Mouse (Mus musculus) kidney, postnatal 0 days (tissue): Measurements from ENCODE around the gene Kcnab2. TPM values are rescaled to one million over a fixed set of nuclear protein-coding genes. Genes with fewer than 3 reads are reported as not detected.

Experiments
- ATAC-seq: fragments of 200-750 bp; cut with Nextera tagmentation; replicated peaks from 2 replicates; pipeline ENCODE4 v1.8.0; 2017; ENCODE audit warnings: low read depth, moderate number of reproducible peaks, moderate TSS enrichment, moderate library complexity; ENCODE audit not compliant: low FRiP score
- DNase-seq: peaks from one replicate; pipeline ENCODE4 v3.0.0-alpha.2; 2016; ENCODE audit warnings: low spot score
- H3K27ac ChIP-seq: fragments of 300-500 bp; sonication (generic); 2 replicates; pipeline ENCODE4 v1.5.1; 2014; ENCODE audit warnings: mild to moderate bottlenecking
- H3K27me3 ChIP-seq: fragments of 300-500 bp; sonication (generic); 2 replicates; pipeline ENCODE4 v1.6.1; 2014; ENCODE audit warnings: low read length, mixed read lengths; ENCODE audit not compliant: insufficient read depth
- H3K36me3 ChIP-seq: fragments of 300-500 bp; sonication (generic); 2 replicates; pipeline ENCODE4 v1.6.1; 2014; ENCODE audit warnings: low read length, mixed read lengths; ENCODE audit not compliant: insufficient read depth
- H3K4me1 ChIP-seq: fragments of 300-500 bp; sonication (generic); replicated peaks from 2 replicates; pipeline ENCODE4 v1.6.1; 2014; ENCODE audit warnings: antibody characterized with exemption, low read length, mixed read lengths; ENCODE audit not compliant: insufficient read depth
- H3K4me2 ChIP-seq: fragments of 300-500 bp; sonication (generic); 2 replicates; pipeline ENCODE4 v1.6.1; 2014; ENCODE audit warnings: mild to moderate bottlenecking, low read length, moderate library complexity, mixed read lengths
- H3K4me3 ChIP-seq: fragments of 300-500 bp; sonication (generic); replicated peaks from 2 replicates; pipeline ENCODE4 v1.5.1; 2014; ENCODE audit warnings: low read depth, low read length
- H3K9ac ChIP-seq: fragments of 300-500 bp; sonication (generic); 2 replicates; pipeline ENCODE4 v1.6.1; 2014; ENCODE audit warnings: low read depth, low read length
- H3K9me3 ChIP-seq: fragments of 300-500 bp; sonication (generic); replicated peaks from 2 replicates; pipeline ENCODE4 v1.6.1; 2016; ENCODE audit warnings: low read length, inconsistent platforms, mixed read lengths
- CTCF ChIP-seq: IDR thresholded peaks from 2 replicates; pipeline ENCODE4 v1.5.1; 2016; ENCODE audit warnings: antibody characterized with exemption, low read depth, mild to moderate bottlenecking, moderate library complexity
- WGBS: fragments of 180-500 bp; shearing (Covaris S2); extraction: QIAGEN DNeasy Blood & Tissue Kit; methylation state at CpG from one replicate; pipeline ENCODE4 v1.1.7; 2014; 5-methylcytosine and 5-hydroxymethylcytosine counted together
- polyA plus RNA-seq: library from polyadenylated mRNA; unstranded; fragments of >200 nt; fragmentation: Nextera tagmentation; extraction: Ambion mirVana; gene quantifications from 2 replicates; pipeline ENCODE4 v1.2.1, GENCODE M21; 2015

The Kcnab2 gene
- polyA plus RNA-seq, 1 experiment from 2014 or later, result 3.1 TPM

GRCm38 (mm10) chr4:152447731-152448665, 29.7 kb downstream of the Kcnab2 start:
- 80% methylated on average over 22 of the region's 22 CpGs for WGBS
- ATAC-seq, result no peak

GRCm38 (mm10) chr4:152446178-152446577, 31.5 kb downstream of the Kcnab2 start:
- ATAC-seq (no peak), DNase-seq (no peak)
- Histone ChIP-seq H3K4me2 (no peak overlapping the region), H3K9me3 (no peaks in the 10 kb centered on the region), H3K4me3 (no peak overlapping the region), H3K4me1 (no peaks in the 10 kb centered on the region), H3K36me3 (no peaks in the 10 kb centered on the region), H3K9ac (no peak overlapping the region), H3K27me3 (no peaks in the 10 kb centered on the region), H3K27ac (no peak overlapping the region)
- WGBS, result 85% methylated on average over 10 of the region's 10 CpGs
- no peak for TF ChIP-seq CTCF

More at GRCm38 (mm10) chr4:152447731-152448665, 29.7 kb downstream of the Kcnab2 start:
- Histone ChIP-seq H3K9ac (no peak overlapping the region), H3K36me3 (no peaks in the 10 kb centered on the region), H3K4me2 (no peak overlapping the region), H3K27ac (no peak overlapping the region), H3K4me1 (no peaks in the 10 kb centered on the region), H3K4me3 (no peak overlapping the region), H3K27me3 (no peaks in the 10 kb centered on the region), H3K9me3 (no peaks in the 10 kb centered on the region)
- DNase-seq, result no peak
- TF ChIP-seq CTCF, result no peak

- no peak for DNase-seq
- Histone ChIP-seq H3K36me3 (no peaks in the 10 kb centered on the region), H3K9ac (no peak overlapping the region), H3K27me3 (no peaks in the 10 kb centered on the region; the same call in 1 of the 2 replicates), H3K4me3 (no peak overlapping the region), H3K4me2 (no peak overlapping the region), H3K4me1 (no peaks in the 10 kb centered on the region), H3K27ac (no peak overlapping the region), H3K9me3 (no peaks in the 10 kb centered on the region)
- TF ChIP-seq CTCF, result no peak
- ATAC-seq, result no peak
- 41% methylated on average over 9 of the region's 9 CpGs for WGBS
Observed at GRCm38 (mm10) chr4:152441536-152441935, 36.1 kb downstream of the Kcnab2 start.

- Histone ChIP-seq H3K4me3 (no peak overlapping the region), H3K9me3 (no peaks in the 10 kb centered on the region), H3K4me2 (no peak overlapping the region), H3K9ac (no peak overlapping the region), H3K36me3 (no peaks in the 10 kb centered on the region), H3K27me3 (no peaks in the 10 kb centered on the region; the same call in 1 of the 2 replicates), H3K27ac (no peak overlapping the region), H3K4me1 (no peaks in the 10 kb centered on the region)
- WGBS, result 67% methylated on average over 9 of the region's 9 CpGs
- ATAC-seq (no peak), DNase-seq (no peak)
- TF ChIP-seq CTCF, result peak; percentile 36; the same call in 1 of the 2 replicates
Observed at GRCm38 (mm10) chr4:152440882-152441281, 36.8 kb downstream of the Kcnab2 start.

GRCm38 (mm10) chr4:152435255-152435654, 42.4 kb downstream of the Kcnab2 start:
- Histone ChIP-seq H3K4me3 (no peak overlapping the region), H3K4me2 (peak overlapping the region; percentile 41), H3K36me3 (no peaks in the 10 kb centered on the region), H3K27me3 (no peaks in the 10 kb centered on the region; the same call in 1 of the 2 replicates), H3K9me3 (no peaks in the 10 kb centered on the region), H3K27ac (no peak overlapping the region), H3K4me1 (no peaks in the 10 kb centered on the region), H3K9ac (no peak overlapping the region)
- TF ChIP-seq CTCF, result peak; percentile 80
- WGBS, result 12% methylated on average over 10 of the region's 10 CpGs
- DNase-seq (peak; percentile 80), ATAC-seq (no peak)

GRCm38 (mm10) chr4:152434836-152435235, 42.8 kb downstream of the Kcnab2 start:
- no peak overlapping the region for H3K27ac ChIP-seq
- 2% methylated on average over 9 of the region's 9 CpGs for WGBS
- ATAC-seq (peak; percentile 78), DNase-seq (peak; percentile 91)
- no peak overlapping the region for H3K4me3 ChIP-seq
- no peaks in the 10 kb centered on the region for H3K9me3 ChIP-seq
- peak overlapping the region; percentile 41 for H3K4me2 ChIP-seq
- no peaks in the 10 kb centered on the region for H3K36me3 ChIP-seq
- TF ChIP-seq CTCF, result peak; percentile 81
- H3K27me3 ChIP-seq, result no peaks in the 10 kb centered on the region; the same call in 1 of the 2 replicates
- no peak overlapping the region for H3K9ac ChIP-seq
- H3K4me1 ChIP-seq, result no peaks in the 10 kb centered on the region
